Mouse (Mus musculus) heart, postnatal 25 days (tissue): ENCODE results near the gene Ptgir. TPM values are rescaled to one million over a fixed set of nuclear protein-coding genes. Genes with fewer than 3 reads are reported as not detected.
"Not testable (repeated sequence)": the region's sequence is repeated elsewhere in the genome, so short reads cannot be mapped to it uniquely, and the experiment has no call there.

ENCODE experiments used
- DNase-seq: peaks from one replicate; pipeline ENCODE4 v3.0.0; 2022; ENCODE audit warnings: low spot score
- intact Hi-C: fragments of 180-260 bp; cut with DNase I; formaldehyde crosslinking; loops from one replicate; pipeline ENCODE4 v1.15.1; 2025
- total RNA-seq, 2 experiments: library from RNA; stranded (reverse); gene quantifications; 2 replicates each; pipeline ENCODE4 v1.2.3; 2021

Gene Ptgir
- total RNA-seq, 2 experiments from 2014 or later: 2.1 to 3.1 TPM

- intact Hi-C loops: loop anchor here (1.0 kb wide), 2 partner anchors 19 to 51 kb away; no protein-coding TSS in a partner anchor
- DNase-seq: peak; percentile 61
These were observed 44.8 kb downstream of the Ptgir start for GRCm38 (mm10) chr7:16950861-16951635.

GRCm38 (mm10) chr7:16953776-16954175 is 47.5 kb downstream of the Ptgir start:
- DNase-seq, intact Hi-C loops: not testable (repeated sequence)

- intact Hi-C loops: no loop called here
- no peak for DNase-seq
These were observed 49.4 kb downstream of the Ptgir start for GRCm38 (mm10) chr7:16955712-16956111.

GRCm38 (mm10) chr7:16956410-16957265 is 50.3 kb downstream of the Ptgir start:
- no peak for DNase-seq
- intact Hi-C loops: no loop called here

GRCm38 (mm10) chr7:16959539-16960187 is 53.4 kb downstream of the Ptgir start, which contains the start of gene Pnmal1:
TSS of gene Pnmal1 (plus strand) at chr7:16959679.
- DNase-seq: no peak
- intact Hi-C loops: no loop called here

Other genes with a start within 250 kb of the Ptgir start
- not detected for gene Ceacam15, start 230.8 kb upstream of the Ptgir start, total RNA-seq
- not detected for gene Ceacam9, start 184.6 kb upstream of the Ptgir start, total RNA-seq
- 10 to 100 TPM; 80.9 to 87.9 TPM for gene Ap2s1, start 168.1 kb upstream of the Ptgir start, total RNA-seq
- 10 to 100 TPM; 18.5 to 22.8 TPM for gene Slc1a5, start 125.2 kb upstream of the Ptgir start, total RNA-seq
- 10 to 100 TPM; 54.8 to 65.5 TPM for gene Strn4, start 90.6 kb upstream of the Ptgir start, total RNA-seq
- 10 to 100 TPM; 46.2 to 48.0 TPM for gene Fkrp, start 89.8 kb upstream of the Ptgir start, total RNA-seq
- gene Prkd2, start 63.6 kb upstream of the Ptgir start, total RNA-seq: 10 to 100 TPM; 18.0 to 22.9 TPM
- 10 to 100 TPM; 15.2 to 17.4 TPM for gene Dact3, start 31.2 kb upstream of the Ptgir start, total RNA-seq
- under 1 TPM; 0.45 to 0.86 TPM for gene Gng8, start 14.7 kb upstream of the Ptgir start, total RNA-seq
- gene Calm3, start 17.6 kb downstream of the Ptgir start, total RNA-seq: 100 to 1,000 TPM; 196 to 203 TPM
- gene Pnmal2, start 38.2 kb downstream of the Ptgir start, total RNA-seq: 1 to 10 TPM; 3.7 to 4.1 TPM
- not detected for gene Pnmal1, start 53.2 kb downstream of the Ptgir start, total RNA-seq
- gene Gm42372, start 76.6 kb downstream of the Ptgir start, total RNA-seq: not detected
- 1 to 10 TPM; 5.2 to 6.5 TPM for gene Ccdc8, start 86.2 kb downstream of the Ptgir start, total RNA-seq
- 100 to 1,000 TPM in 1 of 2 experiments, 10 to 100 TPM in 1; 97.5 to 102 TPM for gene Ppp5c, start 121.4 kb downstream of the Ptgir start, total RNA-seq
- gene Hif3a, start 155.9 kb downstream of the Ptgir start, total RNA-seq: 1 to 10 TPM; 1.8 to 1.9 TPM
- under 1 TPM; 0.14 to 0.16 TPM for gene Psg16, start 167.6 kb downstream of the Ptgir start, total RNA-seq
- gene Ceacam3, start 243.8 kb downstream of the Ptgir start, total RNA-seq: not detected